8 mouse cellular contexts compared by ENCODE assay signal in the genomic region with DNA sequence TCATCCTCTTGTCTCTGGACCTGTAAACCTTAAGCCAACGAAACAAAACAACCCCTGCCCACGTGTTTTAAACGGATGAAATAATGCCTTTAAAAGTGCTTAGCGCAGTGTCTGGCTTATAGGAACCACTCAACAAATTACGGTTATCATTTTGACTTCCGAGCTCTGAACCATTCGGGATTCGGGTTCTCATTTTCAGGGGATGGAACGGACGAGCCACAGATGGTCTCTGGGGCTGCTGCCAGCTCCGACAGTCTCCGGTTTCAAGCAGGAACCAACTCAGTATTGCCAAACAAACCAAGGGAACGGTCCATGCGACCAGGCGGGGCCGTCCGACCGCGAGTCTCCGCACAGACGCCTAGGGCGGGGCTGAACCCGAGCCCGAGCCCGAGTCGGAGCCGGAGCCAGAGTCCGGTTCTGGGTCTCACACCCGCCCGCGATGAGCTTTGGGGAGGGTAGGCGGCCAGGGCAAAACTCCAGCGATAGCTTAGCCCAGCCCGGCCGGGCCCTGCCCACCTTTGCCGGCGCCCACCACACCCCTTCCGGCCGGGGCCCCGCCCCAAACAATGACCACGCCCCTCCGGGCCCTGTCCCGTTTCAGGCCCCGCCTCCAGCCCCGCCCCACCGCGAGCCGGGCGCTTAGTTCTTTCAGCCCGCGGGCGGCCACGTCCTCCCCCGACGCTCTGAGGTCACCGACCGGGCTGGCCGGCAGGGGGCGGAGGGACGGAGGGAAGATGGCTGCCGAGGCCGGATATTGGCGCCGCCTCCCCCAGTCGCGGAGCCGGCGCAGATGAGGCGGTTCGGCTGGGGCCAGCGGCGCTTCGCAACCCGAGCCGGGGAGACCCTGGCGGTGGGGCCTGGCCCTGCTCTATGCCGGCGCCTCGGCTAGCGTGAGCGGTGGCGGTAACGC. TPM values are rescaled to one million over a fixed set of nuclear protein-coding genes. Genes with fewer than 3 reads are reported as not detected.
DNase-seq lines count a peak whose midpoint lies in the region; ATAC-seq and TF ChIP-seq lines count a peak whose summit lies in the region.

Slain2 (plus strand) TSS at position 657 of the 910 bp plus-strand sequence.

- peak within 1 kb of the TSS; percentile 96 for H3K27ac ChIP-seq in gastrocnemius, adult 2 months
- peak within 1 kb of the TSS; percentile 94 for H3K27ac ChIP-seq in hindbrain, postnatal 0 days

- H3K4me3 ChIP-seq in gastrocnemius, adult 2 months: peak within 1 kb of the TSS; percentile 77
- peak within 1 kb of the TSS; percentile 83 for H3K4me3 ChIP-seq in hindbrain, postnatal 0 days (ENCODE audit: low read length)
- peak within 1 kb of the TSS; percentile 98 for H3K4me3 ChIP-seq in megakaryocyte, embryonic 14.5 days (replicated peaks)

- 1% methylated on average over 76 of the region's 83 CpGs for WGBS in hindbrain, postnatal 0 days

- peaks cover 17% of the 10 kb centered on the region for H3K4me1 ChIP-seq in hindbrain, postnatal 0 days (ENCODE audit: insufficient read depth, low read length)
- peaks cover 69% of the 10 kb centered on the region for H3K4me1 ChIP-seq in megakaryocyte, embryonic 14.5 days

- H3K4me2 ChIP-seq in hindbrain, postnatal 0 days (ENCODE audit: low read depth, low read length): peak within 1 kb of the TSS; percentile 59

- H3K27me3 ChIP-seq in hindbrain, postnatal 0 days (ENCODE audit: insufficient read depth, low read length): no peaks in the 10 kb centered on the region
- no peaks in the 10 kb centered on the region for H3K27me3 ChIP-seq in megakaryocyte, embryonic 14.5 days (replicated peaks)

- ATAC-seq in hindbrain, postnatal 0 days: peak; percentile 95

- intact Hi-C loops in gastrocnemius, adult 2 months (cut with DNase I): no loop called here

- H3K36me3 ChIP-seq in hindbrain, postnatal 0 days (ENCODE audit: insufficient read depth, low read length): no peaks in the 10 kb centered on the region
- H3K36me3 ChIP-seq in megakaryocyte, embryonic 14.5 days (replicated peaks; ENCODE audit: low read length): peaks cover 30% of the 10 kb centered on the region

- TF ChIP-seq CTCF in gastrocnemius, adult 2 months (IDR thresholded peaks at IDR 0.05): peak; percentile 80
- peak; percentile 65 for TF ChIP-seq CTCF in hindbrain, postnatal 0 days (IDR thresholded peaks at IDR 0.05; ENCODE audit: low read depth)

- peak; percentile 90 for DNase-seq in WW6 (ENCODE audit: low read depth, low spot score)
- DNase-seq in cerebellum, postnatal 4 days (ENCODE audit: low spot score in 2 of 2): peak; percentile 97 to 99
- peak; percentile 100 for DNase-seq in gastrocnemius, adult 2 months
- DNase-seq in hindbrain, postnatal 0 days (ENCODE audit: low spot score): peak; percentile 98
- peak; percentile 87 to 90 for DNase-seq in left cerebral cortex, adult 8-10 months (ENCODE audit: low spot score in 2 of 2)
- DNase-seq in right cerebral cortex, postnatal 10 days (ENCODE audit: low spot score in 2 of 2): peak; percentile 95 to 97
- peak; percentile 99 for DNase-seq in urinary bladder, postnatal 25 days (ENCODE audit: low spot score)

- no peaks in the 10 kb centered on the region for H3K9me3 ChIP-seq in hindbrain, postnatal 0 days (ENCODE audit: low read length)
- no peaks in the 10 kb centered on the region for H3K9me3 ChIP-seq in megakaryocyte, embryonic 14.5 days

- H3K9ac ChIP-seq in hindbrain, postnatal 0 days (replicated peaks; ENCODE audit: low read length): peak within 1 kb of the TSS; percentile 88

RNA-seq across cellular contexts. Expression of gene Slain2, which starts in this region (rescaled TPM):
- 100 to 1,000 TPM; 113 TPM for total RNA-seq in gastrocnemius, adult 2 months (2021)
- total RNA-seq in hindbrain, postnatal 0 days (2014; rRNA removed): 37.4 and 37.5 TPM in 2 replicates
- polyA plus RNA-seq in hindbrain, postnatal 0 days (2015; fragmentation: Nextera tagmentation; extraction: Ambion mirVana): 10.0 and 11.2 TPM in 2 replicates
- 10 to 100 TPM; 22.9 to 30.2 (median 24.6) TPM for total RNA-seq in left cerebral cortex, adult 8-10 months (2022)
- polyA plus RNA-seq in megakaryocyte, embryonic 14.5 days (2012; ENCODE audit: insufficient read depth, low replicate concordance): 23.7 and 28.9 TPM in 2 replicates

Comparison
In these comparisons a context has a peak if more than half of its experiments do, and no peak if none do; other contexts are left out.
1. Peak in every context shown above with its lines: DNase-seq, ATAC-seq, H3K4me3 ChIP-seq and H3K27ac ChIP-seq.